In genomic region chr1:87621146-87621857, GRCm38 (mm10) we compare ENCODE assay signal across 8 mouse cellular contexts. TPM values are rescaled to one million over a fixed set of nuclear protein-coding genes. Genes with fewer than 3 reads are reported as not detected.
DNase-seq lines count a peak whose midpoint lies in the region; ATAC-seq and TF ChIP-seq lines count a peak whose summit lies in the region.

No protein-coding gene starts in this region.

- no peak for TF ChIP-seq POLR2A in heart, adult 2 months (IDR thresholded peaks at IDR 0.05; ENCODE audit: insufficient read depth, low read depth, low read length)

- H3K4me2 ChIP-seq in embryonic facial prominence, embryonic 13.5 days = peak overlapping the region; percentile 11; the same call in 1 of the 2 replicates
- H3K4me2 ChIP-seq in liver, embryonic 11.5 days = peak overlapping the region; percentile 70

- H3K27me3 ChIP-seq in heart, adult 2 months (ENCODE audit: control insufficient read depth, insufficient read depth, low read length) = no peaks in the 10 kb centered on the region
- no peaks in the 10 kb centered on the region for H3K27me3 ChIP-seq in embryonic facial prominence, embryonic 13.5 days
- H3K27me3 ChIP-seq in liver, embryonic 11.5 days (replicated peaks; ENCODE audit: control insufficient read depth, insufficient read depth, low read length) = no peaks in the 10 kb centered on the region

- intact Hi-C loops in heart, adult 2 months (cut with DNase I) = loop anchor here (2.0 kb wide), 1 partner anchor 39 kb away; no protein-coding TSS in a partner anchor

- peaks cover 5% of the 10 kb centered on the region for H3K4me1 ChIP-seq in heart, adult 2 months (ENCODE audit: control insufficient read depth, insufficient read depth, low read length)
- 0 out of 2 replicates have a peak, but pooled peaks cover 3% of the 10 kb centered on the region for H3K4me1 ChIP-seq in embryonic facial prominence, embryonic 13.5 days
- H3K4me1 ChIP-seq in liver, embryonic 11.5 days (replicated peaks; ENCODE audit: control insufficient read depth, insufficient read depth, low read length) = peaks cover 52% of the 10 kb centered on the region

- TF ChIP-seq EP300 in heart, adult 2 months (IDR thresholded peaks at IDR 0.05; ENCODE audit: insufficient read depth, low read depth, low read length) = no peak

- peak; percentile 34 to 42 for DNase-seq in heart, adult 2 months
- no peak for DNase-seq in heart, postnatal 4 days
- DNase-seq in 3134 (ENCODE audit: extremely low read depth, insufficient read length, low spot score) = peak; percentile 65
- DNase-seq in liver, embryonic 11.5 days (ENCODE audit: low spot score) = no peak
- no peak for DNase-seq in urinary bladder, postnatal 10 days (ENCODE audit: low spot score)
- DNase-seq in gastrocnemius, adult 18-20 months (ENCODE audit: low spot score) = no peak
- DNase-seq in ovary, postnatal 14 days (ENCODE audit: low spot score) = no peak

- peak overlapping the region; percentile 62 for H3K4me3 ChIP-seq in heart, adult 2 months
- H3K4me3 ChIP-seq in embryonic facial prominence, embryonic 13.5 days = peak overlapping the region; percentile 17; the same call in 1 of the 2 replicates
- H3K4me3 ChIP-seq in liver, embryonic 11.5 days (ENCODE audit: low read depth, low read length) = peak overlapping the region; percentile 59

- ATAC-seq in embryonic facial prominence, embryonic 13.5 days (ENCODE audit: insufficient number of reproducible peaks, insufficient read depth, low FRiP score, low TSS enrichment, low read depth) = no peak
- no peak for ATAC-seq in liver, embryonic 11.5 days (replicated peaks; ENCODE audit: low FRiP score)

- no peaks in the 10 kb centered on the region for H3K36me3 ChIP-seq in heart, adult 2 months (ENCODE audit: control insufficient read depth, insufficient read depth, low read length)
- no peaks in the 10 kb centered on the region for H3K36me3 ChIP-seq in embryonic facial prominence, embryonic 13.5 days
- no peaks in the 10 kb centered on the region for H3K36me3 ChIP-seq in liver, embryonic 11.5 days (ENCODE audit: control insufficient read depth, insufficient read depth, low read length)

- no peaks in the 10 kb centered on the region for H3K9me3 ChIP-seq in embryonic facial prominence, embryonic 13.5 days
- no peaks in the 10 kb centered on the region for H3K9me3 ChIP-seq in liver, embryonic 11.5 days (ENCODE audit: control insufficient read depth, low read length)

- H3K27ac ChIP-seq in heart, adult 2 months = peak overlapping the region; percentile 82
- no peak overlapping the region for H3K27ac ChIP-seq in embryonic facial prominence, embryonic 13.5 days
- H3K27ac ChIP-seq in liver, embryonic 11.5 days (ENCODE audit: low read depth, low read length) = peak overlapping the region; percentile 73

- H3K9ac ChIP-seq in heart, adult 2 months (ENCODE audit: low read depth, low read length) = peak overlapping the region; percentile 64
- H3K9ac ChIP-seq in embryonic facial prominence, embryonic 13.5 days = no peak overlapping the region
- H3K9ac ChIP-seq in liver, embryonic 11.5 days (ENCODE audit: low read depth, low read length) = peak overlapping the region; percentile 79

- WGBS in heart, adult 2 months = 42% methylated on average over 9 of the region's 9 CpGs
- WGBS in embryonic facial prominence, embryonic 13.5 days = 84% methylated on average over 9 of the region's 9 CpGs
- 48% methylated on average over 9 of the region's 9 CpGs for whole genome bisulfite sequencing in liver, embryonic 11.5 days

- H3K79me2 ChIP-seq in heart, adult 2 months (replicated peaks; ENCODE audit: control insufficient read depth, insufficient read depth, low read length) = no peaks in the 10 kb centered on the region

- no peak for TF ChIP-seq CTCF in heart, adult 2 months (IDR thresholded peaks at IDR 0.05)

RNA-seq across cellular contexts. Expression of gene Inpp5d, which starts 1.2 kb away (rescaled TPM):
- total RNA-seq in heart, adult 2 months (2021) = 10 to 100 TPM; 13.2 to 13.8 TPM
- polyA plus RNA-seq in heart, adult 2 months (2012; rRNA removed) = 8.4 and 13.5 TPM in 2 replicates
- 10 to 100 TPM; 10.7 to 15.6 TPM for total RNA-seq in heart, postnatal 4 days (2021)
- 3.6 and 5.9 TPM in 2 replicates for polyA plus RNA-seq in embryonic facial prominence, embryonic 13.5 days (2015; fragmentation: Nextera tagmentation; extraction: Ambion mirVana)
- polyA plus RNA-seq in liver, embryonic 11.5 days (2014; fragmentation: Nextera tagmentation; extraction: Ambion mirVana) = 30.8 and 31.0 TPM in 2 replicates
- 1 to 10 TPM; 3.9 to 4.1 TPM for total RNA-seq in gastrocnemius, adult 18-20 months (2021)

RNA-seq across cellular contexts. Expression of gene Ngef, which starts 47.6 kb away (rescaled TPM):
- total RNA-seq in heart, adult 2 months (2021) = under 1 TPM; 0.23 to 0.32 TPM
- 0.53 and 0.70 TPM in 2 replicates for polyA plus RNA-seq in heart, adult 2 months (2012; rRNA removed)
- under 1 TPM; 0.29 to 0.41 TPM for total RNA-seq in heart, postnatal 4 days (2021)
- polyA plus RNA-seq in embryonic facial prominence, embryonic 13.5 days (2015; fragmentation: Nextera tagmentation; extraction: Ambion mirVana) = 1.1 and 1.2 TPM in 2 replicates
- polyA plus RNA-seq in liver, embryonic 11.5 days (2014; fragmentation: Nextera tagmentation; extraction: Ambion mirVana) = 2.1 and 2.4 TPM in 2 replicates
- under 1 TPM in 1 of 2 experiments, not detected in 1; 0.09 TPM for total RNA-seq in gastrocnemius, adult 18-20 months (2021)

Comparison
In these comparisons a context has a peak if more than half of its experiments do, and no peak if none do; other contexts are left out.
1. DNase-seq: peak in heart, adult 2 months (2 of 2) and 3134 (single experiment); none in heart, postnatal 4 days (single experiment), liver, embryonic 11.5 days (single experiment), urinary bladder, postnatal 10 days (single experiment), gastrocnemius, adult 18-20 months (single experiment) and ovary, postnatal 14 days (single experiment).
2. Peak in every context shown above with its lines, with median percentiles within 50 percentile points of each other: H3K4me3 ChIP-seq.